Mouse (Mus musculus) ES-Bruce4 (cell line): Measurements from ENCODE around the gene Saysd1.

Experiments used
- CTCF ChIP-seq: IDR thresholded peaks from one replicate; pipeline ENCODE4 v1.8.1; 2011; ENCODE audit warnings: low read depth, low read length
- POLR2A ChIP-seq: IDR thresholded peaks from one replicate; pipeline ENCODE4 v1.8.1; 2011; ENCODE audit warnings: low read length; ENCODE audit not compliant: insufficient read depth

DNA sequence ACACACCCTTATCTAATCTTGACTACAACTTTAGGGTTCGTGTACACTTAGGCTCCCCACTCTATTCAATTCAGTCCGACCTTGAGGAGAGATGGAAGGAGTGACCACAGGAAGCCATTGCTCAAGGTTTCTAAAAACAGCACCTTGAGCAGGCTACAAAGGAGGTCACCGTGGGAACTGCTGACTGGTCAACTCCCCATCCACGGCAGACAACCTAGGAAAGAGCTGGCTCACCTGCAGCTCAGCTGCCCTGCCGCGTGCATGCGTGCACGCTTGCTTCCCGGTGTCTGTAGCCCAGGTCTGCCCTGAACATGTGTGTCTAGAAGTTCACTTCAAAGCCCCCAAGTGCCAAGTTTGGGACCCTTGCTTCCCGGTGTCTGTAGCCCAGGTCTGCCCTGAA, 19.3 kb upstream of the Saysd1 start:
- no peak for TF ChIP-seq CTCF
- no peak for TF ChIP-seq POLR2A
